Mouse (Mus musculus): ENCODE data around the gene Srarp. TPM values are rescaled to one million over a fixed set of nuclear protein-coding genes. Genes with fewer than 3 reads are reported as not detected.
A peak's percentile ranks its signal among the peaks of the same experiment; 100 is the strongest.

The Srarp gene
- polyA plus RNA-seq, 1 experiment from 2014 or later, result not detected

DNA sequence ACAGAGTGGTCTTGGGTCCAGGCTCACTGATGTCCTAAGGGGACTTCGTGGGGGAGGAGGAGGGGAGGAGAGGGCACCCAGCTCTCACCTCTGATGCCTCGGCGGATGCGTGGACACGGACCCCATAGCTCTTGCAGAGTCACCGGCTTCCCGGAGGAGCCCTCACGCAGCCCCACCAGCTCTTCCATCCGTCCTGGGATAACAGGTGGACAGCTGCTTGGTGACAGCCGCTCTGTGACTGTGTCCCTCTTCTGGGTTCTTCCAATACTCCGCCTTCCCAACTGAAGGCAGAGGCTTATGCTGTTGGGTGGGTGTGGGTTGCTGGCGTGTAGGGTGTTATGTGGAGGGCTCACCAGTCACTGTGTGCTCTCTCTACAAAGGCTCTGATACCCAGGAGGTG lies 38.0 kb downstream of the Srarp start:
- H3K9ac ChIP-seq (ENCODE audit: low read depth, low read length), result no peak overlapping the region
- WGBS, result 60% methylated on average over 12 of the region's 12 CpGs
- peaks cover 12% of the 10 kb centered on the region for H3K27me3 ChIP-seq (replicated peaks; ENCODE audit: control insufficient read depth, insufficient read depth, low read length)
- H3K4me1 ChIP-seq (replicated peaks; ENCODE audit: control insufficient read depth, insufficient read depth, low read length), result no peaks in the 10 kb centered on the region
- no peak overlapping the region for H3K27ac ChIP-seq (ENCODE audit: low read depth, low read length)
- no peak overlapping the region for H3K4me3 ChIP-seq (ENCODE audit: low read depth, low read length)
- ATAC-seq (replicated peaks; ENCODE audit: low FRiP score) (no peak), DNase-seq (ENCODE audit: low spot score) (no peak)
- no peaks in the 10 kb centered on the region for H3K36me3 ChIP-seq (ENCODE audit: control insufficient read depth, insufficient read depth, low read length)
- no peak overlapping the region for H3K4me2 ChIP-seq
- no peaks in the 10 kb centered on the region for H3K9me3 ChIP-seq (ENCODE audit: control insufficient read depth, low read length)

DNA sequence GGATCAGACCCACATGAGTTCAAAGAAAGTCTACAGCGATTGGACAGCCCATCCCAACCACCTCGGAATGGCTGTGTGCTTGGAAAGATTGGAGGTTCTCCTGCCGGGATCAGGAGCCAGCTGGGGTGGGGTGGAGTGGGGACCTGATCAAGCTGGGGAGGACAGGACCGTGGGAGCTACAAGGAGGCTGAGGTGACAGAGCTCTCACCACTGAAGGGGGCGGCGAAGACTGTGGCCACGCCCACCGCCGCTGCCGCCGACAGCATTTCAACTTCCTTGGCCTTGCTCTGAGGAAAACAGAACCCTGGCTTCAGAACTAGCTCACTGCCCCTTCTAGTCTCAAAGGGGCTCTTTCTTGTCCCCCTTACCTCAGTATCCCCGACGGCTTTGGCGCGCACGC lies 41.2 kb downstream of the Srarp start:
- Histone ChIP-seq H3K36me3 (ENCODE audit: control insufficient read depth, insufficient read depth, low read length) (no peaks in the 10 kb centered on the region), H3K27ac (ENCODE audit: low read depth, low read length) (no peak overlapping the region), H3K4me1 (replicated peaks; ENCODE audit: control insufficient read depth, insufficient read depth, low read length) (no peaks in the 10 kb centered on the region), H3K9me3 (ENCODE audit: control insufficient read depth, low read length) (no peaks in the 10 kb centered on the region), H3K9ac (ENCODE audit: low read depth, low read length) (no peak overlapping the region), H3K4me3 (ENCODE audit: low read depth, low read length) (no peak overlapping the region), H3K27me3 (replicated peaks; ENCODE audit: control insufficient read depth, insufficient read depth, low read length) (peaks cover 15% of the 10 kb centered on the region), H3K4me2 (peak overlapping the region; percentile 34)
- DNase-seq (ENCODE audit: low spot score), result no peak
- no peak for ATAC-seq (replicated peaks; ENCODE audit: low FRiP score)
- 21% methylated on average over 12 of the region's 16 CpGs for WGBS

DNA sequence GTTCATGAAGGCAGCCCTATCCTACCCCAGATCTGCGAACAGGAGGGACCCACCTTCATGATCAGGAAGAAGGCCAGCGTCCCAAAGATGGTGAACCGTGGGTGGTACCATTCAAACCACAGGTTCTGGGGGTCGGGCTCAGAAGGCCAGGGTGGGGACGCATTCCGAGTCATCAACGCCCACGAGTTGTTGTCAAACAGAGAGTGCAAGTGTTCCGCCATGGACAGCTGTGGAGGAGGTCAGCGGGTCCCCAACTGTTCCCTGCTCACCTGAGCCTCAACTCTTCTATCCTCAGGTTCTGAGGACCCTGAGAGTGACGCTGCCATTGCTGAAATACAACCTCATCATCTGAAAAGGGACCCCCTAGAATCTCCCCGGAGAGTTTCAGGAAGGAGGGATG lies 44.6 kb downstream of the Srarp start:
- H3K9me3 ChIP-seq (ENCODE audit: control insufficient read depth, low read length), result no peaks in the 10 kb centered on the region
- H3K4me2 ChIP-seq, result no peak overlapping the region
- no peak overlapping the region for H3K9ac ChIP-seq (ENCODE audit: low read depth, low read length)
- DNase-seq (ENCODE audit: low spot score), result no peak
- no peaks in the 10 kb centered on the region for H3K36me3 ChIP-seq (ENCODE audit: control insufficient read depth, insufficient read depth, low read length)
- 71% methylated on average over 12 of the region's 12 CpGs for WGBS
- peaks cover 11% of the 10 kb centered on the region; the same call in 1 of the 2 replicates for H3K27me3 ChIP-seq (replicated peaks; ENCODE audit: control insufficient read depth, insufficient read depth, low read length)
- ATAC-seq (replicated peaks; ENCODE audit: low FRiP score), result no peak
- no peaks in the 10 kb centered on the region for H3K4me1 ChIP-seq (replicated peaks; ENCODE audit: control insufficient read depth, insufficient read depth, low read length)
- H3K4me3 ChIP-seq (ENCODE audit: low read depth, low read length), result no peak overlapping the region
- H3K27ac ChIP-seq (ENCODE audit: low read depth, low read length), result no peak overlapping the region

GRCm38 (mm10) chr4:141389366-141390150 lies 46.3 kb downstream of the Srarp start:
- H3K4me2 ChIP-seq, result no peak overlapping the region
- no peaks in the 10 kb centered on the region for H3K4me1 ChIP-seq (replicated peaks; ENCODE audit: control insufficient read depth, insufficient read depth, low read length)
- no peaks in the 10 kb centered on the region for H3K36me3 ChIP-seq (ENCODE audit: control insufficient read depth, insufficient read depth, low read length)
- no peak overlapping the region for H3K9ac ChIP-seq (ENCODE audit: low read depth, low read length)
- no peaks in the 10 kb centered on the region for H3K9me3 ChIP-seq (ENCODE audit: control insufficient read depth, low read length)
- no peak overlapping the region for H3K27ac ChIP-seq (ENCODE audit: low read depth, low read length)
- DNase-seq (ENCODE audit: low spot score) (no peak), ATAC-seq (replicated peaks; ENCODE audit: low FRiP score) (no peak)
- WGBS, result 66% methylated on average over 18 of the region's 18 CpGs
- H3K27me3 ChIP-seq (replicated peaks; ENCODE audit: control insufficient read depth, insufficient read depth, low read length), result peaks cover 12% of the 10 kb centered on the region
- no peak overlapping the region for H3K4me3 ChIP-seq (ENCODE audit: low read depth, low read length)

- Histone ChIP-seq H3K4me1 (replicated peaks; ENCODE audit: control insufficient read depth, insufficient read depth, low read length) (no peaks in the 10 kb centered on the region), H3K4me3 (ENCODE audit: low read depth, low read length) (no peak overlapping the region), H3K27ac (ENCODE audit: low read depth, low read length) (no peak overlapping the region), H3K27me3 (replicated peaks; ENCODE audit: control insufficient read depth, insufficient read depth, low read length) (peaks cover 28% of the 10 kb centered on the region), H3K4me2 (no peak overlapping the region), H3K36me3 (ENCODE audit: control insufficient read depth, insufficient read depth, low read length) (no peaks in the 10 kb centered on the region), H3K9me3 (ENCODE audit: control insufficient read depth, low read length) (no peaks in the 10 kb centered on the region), H3K9ac (ENCODE audit: low read depth, low read length) (no peak overlapping the region)
- ATAC-seq (replicated peaks; ENCODE audit: low FRiP score), result no peak
- DNase-seq (ENCODE audit: low spot score), result no peak
- WGBS, result 65% methylated on average over 5 of the region's 5 CpGs
These were observed 48.0 kb downstream of the Srarp start for GRCm38 (mm10) chr4:141387933-141388332.

GRCm38 (mm10) chr4:141387093-141387784 lies 48.7 kb downstream of the Srarp start:
- Histone ChIP-seq H3K4me3 (ENCODE audit: low read depth, low read length) (no peak overlapping the region), H3K27me3 (replicated peaks; ENCODE audit: control insufficient read depth, insufficient read depth, low read length) (peaks cover 35% of the 10 kb centered on the region), H3K9ac (ENCODE audit: low read depth, low read length) (no peak overlapping the region), H3K9me3 (ENCODE audit: control insufficient read depth, low read length) (no peaks in the 10 kb centered on the region), H3K4me2 (no peak overlapping the region), H3K36me3 (ENCODE audit: control insufficient read depth, insufficient read depth, low read length) (no peaks in the 10 kb centered on the region), H3K4me1 (replicated peaks; ENCODE audit: control insufficient read depth, insufficient read depth, low read length) (peaks cover 5% of the 10 kb centered on the region; the same call in 1 of the 2 replicates), H3K27ac (ENCODE audit: low read depth, low read length) (no peak overlapping the region)
- 22% methylated on average over 5 of the region's 5 CpGs for WGBS
- peak; percentile 62 for DNase-seq (ENCODE audit: low spot score)
- no peak for ATAC-seq (replicated peaks; ENCODE audit: low FRiP score)

GRCm38 (mm10) chr4:141386150-141386549 lies 49.8 kb downstream of the Srarp start:
- Histone ChIP-seq H3K36me3 (ENCODE audit: control insufficient read depth, insufficient read depth, low read length) (no peaks in the 10 kb centered on the region), H3K27ac (ENCODE audit: low read depth, low read length) (no peak overlapping the region), H3K4me3 (ENCODE audit: low read depth, low read length) (no peak overlapping the region), H3K9me3 (ENCODE audit: control insufficient read depth, low read length) (no peaks in the 10 kb centered on the region), H3K27me3 (replicated peaks; ENCODE audit: control insufficient read depth, insufficient read depth, low read length) (peaks cover 45% of the 10 kb centered on the region), H3K4me1 (replicated peaks; ENCODE audit: control insufficient read depth, insufficient read depth, low read length) (peaks cover 6% of the 10 kb centered on the region; the same call in 1 of the 2 replicates), H3K4me2 (no peak overlapping the region), H3K9ac (ENCODE audit: low read depth, low read length) (no peak overlapping the region)
- ATAC-seq (replicated peaks; ENCODE audit: low FRiP score) (no peak), DNase-seq (ENCODE audit: low spot score) (no peak)
- 62% methylated on average over 7 of the region's 7 CpGs for WGBS

GRCm38 (mm10) chr4:141385275-141385674 lies 50.6 kb downstream of the Srarp start:
- no peak overlapping the region for H3K27ac ChIP-seq (ENCODE audit: low read depth, low read length)
- H3K9me3 ChIP-seq (ENCODE audit: control insufficient read depth, low read length), result no peaks in the 10 kb centered on the region
- H3K27me3 ChIP-seq (replicated peaks; ENCODE audit: control insufficient read depth, insufficient read depth, low read length), result peaks cover 51% of the 10 kb centered on the region
- ATAC-seq (replicated peaks; ENCODE audit: low FRiP score) (no peak), DNase-seq (ENCODE audit: low spot score) (no peak)
- 3% methylated on average over 7 of the region's 7 CpGs for WGBS
- H3K4me3 ChIP-seq (ENCODE audit: low read depth, low read length), result no peak overlapping the region
- H3K4me2 ChIP-seq, result no peak overlapping the region
- peaks cover 6% of the 10 kb centered on the region; the same call in 1 of the 2 replicates for H3K4me1 ChIP-seq (replicated peaks; ENCODE audit: control insufficient read depth, insufficient read depth, low read length)
- H3K36me3 ChIP-seq (ENCODE audit: control insufficient read depth, insufficient read depth, low read length), result no peaks in the 10 kb centered on the region
- no peak overlapping the region for H3K9ac ChIP-seq (ENCODE audit: low read depth, low read length)

Data from liver, embryonic 11.5 days (tissue).